Mouse (Mus musculus) thymus, adult 2 months (tissue): Measurements from ENCODE around the gene Arap1.

Experiments used
- CTCF ChIP-seq: fragments of 200-500 bp; IDR thresholded peaks from 2 replicates; pipeline ENCODE4 v1.5.1; 2012; ENCODE audit warnings: mild to moderate bottlenecking, control low read depth, low read length, moderate library complexity, borderline replicate concordance; ENCODE audit not compliant: control insufficient read depth, poor library complexity, insufficient read depth; ENCODE audit errors: extremely low read depth
- POLR2A ChIP-seq: fragments of 200-500 bp; IDR thresholded peaks from 2 replicates; pipeline ENCODE4 v1.6.1; 2012; ENCODE audit warnings: mild to moderate bottlenecking, low read length, control low read depth, moderate library complexity; ENCODE audit not compliant: control insufficient read depth, poor library complexity, insufficient read depth; ENCODE audit errors: extremely low read depth

DNA sequence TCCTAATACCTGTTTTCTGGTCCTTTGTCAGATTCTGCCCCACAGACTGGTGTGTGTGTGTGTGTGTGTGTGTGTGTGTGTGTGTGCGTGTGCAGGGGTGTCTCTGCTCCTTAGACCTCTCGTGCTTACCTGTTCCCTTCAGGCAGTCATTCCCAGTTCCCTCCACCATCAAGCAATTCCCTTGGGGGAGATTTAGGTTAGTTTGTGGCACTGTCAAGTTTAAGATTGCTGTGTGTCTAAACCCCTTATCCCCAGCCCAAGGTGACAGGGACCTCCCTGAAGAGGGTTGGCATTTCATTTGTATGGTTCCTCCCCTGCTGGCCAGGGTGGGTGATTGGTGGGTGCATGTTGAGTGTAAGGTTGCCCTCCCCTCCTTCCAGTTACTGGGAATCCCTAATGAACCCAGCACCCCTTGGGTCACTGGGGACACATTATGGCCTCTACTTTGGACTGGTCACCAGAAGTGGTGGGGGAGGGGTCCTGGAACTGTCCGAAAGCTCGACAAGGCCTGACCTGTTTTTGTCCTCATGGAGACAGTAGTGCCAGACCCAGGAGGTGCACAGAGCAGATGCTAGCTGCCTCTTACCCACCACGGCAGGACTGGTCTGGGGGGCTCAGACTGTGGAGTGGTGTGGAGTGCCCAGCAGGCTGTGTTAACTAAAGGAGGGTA lies 31.1 kb downstream of the Arap1 start:
- TF ChIP-seq CTCF, result no peak
- TF ChIP-seq POLR2A, result no peak
